Mouse (Mus musculus) cerebellum, adult 2 months (tissue): ENCODE data around the gene Slc39a8. TPM values are rescaled to one million over a fixed set of nuclear protein-coding genes. Genes with fewer than 3 reads are reported as not detected.

Experiments
- DNase-seq, 2 experiments: peaks; one replicate each; pipeline ENCODE4 v3.0.0; 2021
- H3K27ac ChIP-seq: fragments of 200-500 bp; 2 replicates; pipeline ENCODE4 v1.5.1; 2012; ENCODE audit warnings: low read length, control low read depth, inconsistent platforms; ENCODE audit not compliant: insufficient read depth
- H3K27me3 ChIP-seq: fragments of 200-500 bp; 2 replicates; pipeline ENCODE4 v1.6.1; 2012; ENCODE audit warnings: inconsistent platforms, mild to moderate bottlenecking, low read length, moderate library complexity; ENCODE audit not compliant: control insufficient read depth, insufficient read depth
- H3K4me1 ChIP-seq: fragments of 200-500 bp; 2 replicates; pipeline ENCODE4 v1.6.1; 2011; ENCODE audit warnings: low read length; ENCODE audit not compliant: control insufficient read depth, insufficient read depth
- H3K4me3 ChIP-seq: fragments of 200-500 bp; replicated peaks from 2 replicates; pipeline ENCODE3; 2011; ENCODE audit warnings: mild to moderate bottlenecking, low read depth, low read length, control low read depth; ENCODE audit not compliant: insufficient read depth
- CTCF ChIP-seq: fragments of 200-500 bp; IDR thresholded peaks from 2 replicates; pipeline ENCODE4 v1.5.1; 2011; ENCODE audit warnings: low read depth, mild to moderate bottlenecking, control low read depth, low read length, moderate library complexity, borderline replicate concordance; ENCODE audit not compliant: insufficient read depth
- POLR2A ChIP-seq: fragments of 200-500 bp; IDR thresholded peaks from 2 replicates; pipeline ENCODE4 v1.6.1; 2011; ENCODE audit warnings: low read length, control low read depth, borderline replicate concordance; ENCODE audit not compliant: insufficient read depth
- WGBS: fragments of 180-500 bp; shearing (Covaris S2); methylation state at CpG from one replicate; pipeline ENCODE4 v1.1.7; 2018; 5-methylcytosine and 5-hydroxymethylcytosine counted together
- polyA plus RNA-seq: library from polyadenylated mRNA; depleted of rRNA; stranded (reverse); fragments of >200 nt; gene quantifications from 2 replicates; pipeline ENCODE4 v1.2.3, GENCODE M21; 2012

Gene Slc39a8
- polyA plus RNA-seq, 1 experiment, result 3.2 TPM

DNA sequence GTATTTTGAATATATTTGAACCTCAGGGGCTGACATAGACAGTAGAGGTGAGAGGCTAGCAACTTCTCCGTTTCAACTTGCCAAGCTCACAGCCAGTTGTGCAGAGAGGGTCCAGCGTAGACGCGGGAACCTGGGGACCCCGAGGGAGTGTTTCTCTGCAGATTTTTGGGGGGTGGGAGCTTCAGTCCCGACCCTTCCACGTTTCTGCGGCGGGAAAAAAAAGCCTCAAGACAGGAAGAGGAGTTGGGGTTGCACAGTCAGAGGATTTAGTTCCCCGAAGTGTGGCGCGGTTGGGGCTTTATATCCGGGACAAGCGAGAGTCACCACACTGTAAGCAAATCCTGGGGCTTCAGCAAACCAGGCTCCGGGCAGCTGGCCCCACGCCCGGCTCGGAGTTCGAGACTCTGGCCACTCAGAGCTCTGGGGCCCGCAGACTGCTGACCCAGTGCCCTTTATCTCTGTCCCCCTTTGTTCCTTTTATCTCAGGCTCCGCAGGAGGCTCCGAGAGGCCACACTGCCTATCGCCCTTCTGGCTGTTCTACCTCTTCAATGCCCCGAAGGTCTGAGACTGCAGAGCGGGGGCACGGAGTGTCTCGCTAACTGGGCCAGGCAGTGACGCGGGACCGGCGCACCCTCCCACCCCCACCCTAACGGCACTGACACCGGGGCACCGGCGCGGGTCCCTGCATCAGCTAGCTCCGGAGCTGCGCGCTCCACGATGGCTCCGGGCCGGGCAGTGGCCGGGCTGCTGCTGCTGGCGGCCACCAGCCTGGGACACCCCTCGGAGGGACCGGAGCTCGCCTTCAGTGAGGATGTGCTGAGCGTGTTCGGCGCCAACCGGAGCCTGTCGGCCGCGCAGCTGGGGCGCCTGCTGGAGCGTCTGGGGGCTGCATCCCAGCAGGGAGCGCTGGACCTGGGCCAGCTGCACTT lies 940 bp downstream of the Slc39a8 start:
- Histone ChIP-seq H3K27me3 (no peaks in the 10 kb centered on the region), H3K27ac (no peak overlapping the region), H3K4me3 (peak overlapping the region; percentile 50), H3K4me1 (no peaks in the 10 kb centered on the region)
- under 1% methylated on average over 57 of the region's 57 CpGs for WGBS
- TF ChIP-seq POLR2A (no peak), CTCF (no peak)
- peak; percentile 26 to 37 for DNase-seq

DNA sequence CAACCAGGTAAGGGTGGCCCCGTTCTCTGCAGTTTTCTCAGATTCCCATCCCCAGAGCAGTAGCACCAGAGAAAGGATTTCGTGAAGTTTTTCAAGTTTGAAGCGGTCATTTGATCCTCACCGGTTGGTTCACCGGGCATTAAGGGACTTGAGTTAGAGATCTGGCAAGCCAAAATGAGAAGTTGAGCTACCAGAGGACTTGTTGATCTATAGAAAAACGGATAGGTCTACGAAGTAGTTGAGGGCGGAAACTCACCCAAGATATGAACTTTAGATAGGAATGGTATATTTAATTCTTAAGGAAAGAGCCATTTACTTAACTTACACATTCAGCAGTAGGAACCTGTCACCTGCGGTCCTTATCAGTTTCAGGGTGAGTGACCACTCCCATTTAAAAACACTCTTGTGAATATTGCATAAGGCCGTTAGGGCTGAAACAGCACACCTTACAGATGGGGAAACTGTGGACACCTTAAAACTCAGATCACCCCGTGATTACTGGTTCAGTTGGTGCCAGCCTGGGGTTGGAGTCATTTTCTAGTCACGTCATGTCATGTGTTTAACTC lies 1.7 kb downstream of the Slc39a8 start:
- Histone ChIP-seq H3K4me1 (no peaks in the 10 kb centered on the region), H3K27ac (no peak overlapping the region), H3K4me3 (peak overlapping the region; percentile 50), H3K27me3 (no peaks in the 10 kb centered on the region)
- 32% methylated on average over 12 of the region's 12 CpGs for WGBS
- no peak for DNase-seq
- no peak for TF ChIP-seq POLR2A
- no peak for TF ChIP-seq CTCF

DNA sequence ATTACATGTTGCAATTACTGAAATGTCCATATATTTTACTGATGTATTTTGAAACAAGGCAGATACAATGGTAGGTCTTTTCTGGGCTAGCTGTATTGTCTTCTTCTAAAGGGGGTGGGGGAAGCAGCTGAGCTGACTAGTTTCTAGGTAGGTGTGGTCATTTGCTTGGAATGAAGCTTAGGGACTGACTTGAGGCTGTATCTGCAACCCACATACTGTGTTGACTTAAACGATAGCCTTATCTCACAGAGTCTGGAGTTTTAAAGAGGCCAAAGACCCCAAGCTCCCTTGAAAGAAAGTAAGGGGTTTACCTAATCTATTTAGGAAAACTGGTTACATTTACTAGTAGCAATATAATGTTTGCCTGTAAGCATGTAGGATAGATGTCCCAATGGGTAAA lies 2.9 kb downstream of the Slc39a8 start:
- Histone ChIP-seq H3K27ac (no peak overlapping the region), H3K4me1 (no peaks in the 10 kb centered on the region), H3K27me3 (no peaks in the 10 kb centered on the region), H3K4me3 (no peak overlapping the region)
- WGBS, result 76% methylated on average over 1 of the region's 1 CpGs
- DNase-seq, result no peak
- TF ChIP-seq POLR2A (no peak), CTCF (no peak)

DNA sequence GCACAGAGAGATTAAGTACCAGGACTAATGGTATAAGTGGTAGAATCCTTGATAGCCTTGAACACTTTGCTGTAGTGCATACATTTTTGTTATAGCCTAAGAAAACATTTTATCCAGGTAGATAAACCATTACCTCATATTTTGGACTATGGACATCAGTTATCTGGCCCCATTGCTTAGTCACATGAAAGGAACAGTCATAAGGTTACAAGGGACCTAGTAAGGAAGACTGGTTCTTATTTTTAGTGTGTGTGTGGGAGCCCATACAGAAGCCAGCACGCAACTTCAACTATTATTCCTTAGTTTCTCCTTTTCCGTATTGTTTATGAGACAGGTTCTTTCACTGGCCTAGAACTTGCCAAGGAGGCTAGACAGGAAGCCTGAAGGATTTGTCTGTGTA lies 7.4 kb downstream of the Slc39a8 start:
- no peak overlapping the region for H3K27ac ChIP-seq
- no peaks in the 10 kb centered on the region for H3K27me3 ChIP-seq
- 98% methylated on average over 2 of the region's 2 CpGs for WGBS
- no peak for TF ChIP-seq POLR2A
- no peak for TF ChIP-seq CTCF
- DNase-seq, result no peak
- H3K4me3 ChIP-seq, result no peak overlapping the region
- no peaks in the 10 kb centered on the region for H3K4me1 ChIP-seq

DNA sequence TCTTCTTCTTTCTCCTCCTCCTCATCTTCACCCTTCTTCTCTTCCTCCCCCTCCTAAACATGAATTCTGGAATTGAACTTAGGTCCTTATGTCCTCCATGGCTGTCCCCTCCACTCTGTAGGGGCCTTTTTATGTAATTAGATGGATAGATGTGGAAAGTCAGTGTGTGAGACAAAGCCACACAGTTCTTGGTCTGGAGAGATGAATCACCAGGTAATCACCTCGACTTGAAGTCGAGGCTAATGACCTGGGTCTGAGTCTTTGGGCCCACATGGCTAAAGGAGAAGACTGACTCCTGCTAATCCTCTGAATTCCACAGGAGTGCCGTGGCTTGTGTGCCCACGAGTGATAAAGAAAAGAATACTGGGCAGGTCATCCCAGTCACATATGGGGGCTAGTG lies 7.8 kb downstream of the Slc39a8 start:
- TF ChIP-seq POLR2A, result no peak
- TF ChIP-seq CTCF, result no peak
- 78% methylated on average over 4 of the region's 4 CpGs for WGBS

DNA sequence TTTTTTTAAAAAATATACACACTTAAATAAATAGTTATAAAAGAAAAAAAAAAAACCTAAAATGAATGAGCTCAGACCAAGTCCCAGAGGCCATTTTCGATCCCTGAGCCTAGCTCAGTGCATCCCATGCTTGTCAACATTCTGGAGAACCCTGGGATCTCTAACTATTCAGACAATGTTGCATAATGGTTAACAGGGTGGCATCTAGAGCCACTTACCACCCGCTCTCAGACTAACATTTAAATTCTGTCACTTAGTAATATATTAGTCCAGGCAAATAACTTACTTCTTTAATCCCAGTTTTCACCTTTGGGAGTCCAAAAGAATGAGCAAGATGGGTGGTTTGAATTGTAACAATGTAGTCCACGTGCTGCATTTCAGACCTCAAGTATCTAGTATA lies 9.9 kb downstream of the Slc39a8 start:
- Histone ChIP-seq H3K27ac (no peak overlapping the region), H3K27me3 (no peaks in the 10 kb centered on the region), H3K4me1 (no peaks in the 10 kb centered on the region), H3K4me3 (no peak overlapping the region)
- no peak for TF ChIP-seq CTCF
- no peak for TF ChIP-seq POLR2A
- DNase-seq, result no peak
- WGBS, result 86% methylated on average over 3 of the region's 3 CpGs

More for the DNA sequence above, 7.8 kb downstream of the Slc39a8 start:
- no peak overlapping the region for H3K4me3 ChIP-seq
- no peaks in the 10 kb centered on the region for H3K27me3 ChIP-seq
- no peak for DNase-seq
- no peaks in the 10 kb centered on the region for H3K4me1 ChIP-seq
- H3K27ac ChIP-seq, result no peak overlapping the region

DNA sequence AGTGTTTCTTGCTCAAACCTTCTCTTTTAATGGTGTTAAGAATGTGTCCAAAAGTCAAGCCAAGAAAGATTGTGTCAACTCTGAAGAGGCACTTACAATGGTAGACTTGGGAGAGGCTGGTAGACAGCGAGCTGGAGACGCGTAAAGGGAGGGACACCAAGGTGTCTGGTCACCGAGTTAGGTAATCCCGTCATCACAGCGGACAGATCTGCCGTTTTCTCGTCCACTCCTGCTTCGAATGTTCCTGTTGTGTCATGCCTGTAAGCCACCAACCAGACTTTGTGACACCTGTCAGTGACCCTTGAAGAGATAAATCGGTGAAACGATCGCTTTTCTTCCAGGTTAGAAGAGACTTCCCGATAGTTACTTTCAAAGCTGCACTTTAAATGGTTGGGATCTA lies 14.5 kb downstream of the Slc39a8 start:
- H3K27ac ChIP-seq, result no peak overlapping the region
- no peaks in the 10 kb centered on the region for H3K4me1 ChIP-seq
- no peak for TF ChIP-seq POLR2A
- no peak for TF ChIP-seq CTCF
- H3K27me3 ChIP-seq, result no peaks in the 10 kb centered on the region
- H3K4me3 ChIP-seq, result no peak overlapping the region
- no peak for DNase-seq
- WGBS, result 96% methylated on average over 13 of the region's 13 CpGs

DNA sequence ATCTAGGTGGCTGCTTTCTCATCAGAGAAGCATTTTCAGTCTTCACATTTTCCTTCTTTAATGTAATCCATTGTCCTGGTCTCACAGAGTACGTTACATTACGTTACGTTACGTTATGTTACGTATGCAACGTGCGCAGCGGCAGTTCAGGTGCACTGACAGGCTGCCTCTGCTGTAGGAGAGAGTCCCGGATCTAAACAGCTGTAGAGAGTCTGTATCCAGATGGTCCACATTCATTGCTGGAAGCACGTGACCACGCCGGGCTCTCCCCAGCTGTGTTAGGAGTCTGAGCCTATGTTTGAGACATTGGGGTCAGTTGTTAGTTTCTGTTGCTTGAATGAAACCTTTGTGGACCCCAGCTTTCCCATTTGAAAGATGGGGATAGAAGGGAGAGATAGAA lies 15.1 kb downstream of the Slc39a8 start:
- 88% methylated on average over 12 of the region's 12 CpGs for WGBS
- DNase-seq, result no peak
- H3K27ac ChIP-seq, result no peak overlapping the region
- TF ChIP-seq CTCF (no peak), POLR2A (no peak)
- no peaks in the 10 kb centered on the region for H3K4me1 ChIP-seq
- H3K4me3 ChIP-seq, result no peak overlapping the region
- H3K27me3 ChIP-seq, result no peaks in the 10 kb centered on the region
